Mouse (Mus musculus) hindbrain, postnatal 0 days (tissue): Measurements from ENCODE around the gene Nsg1. TPM values are rescaled to one million over a fixed set of nuclear protein-coding genes. Genes with fewer than 3 reads are reported as not detected.

Experiments used
- ATAC-seq: fragments of 200-750 bp; cut with Nextera tagmentation; 2 replicates; pipeline ENCODE4 v1.8.0; 2017; ENCODE audit warnings: mild to moderate bottlenecking, moderate TSS enrichment, moderate library complexity
- DNase-seq: peaks from one replicate; pipeline ENCODE4 v3.0.0-alpha.2; 2015; ENCODE audit warnings: low spot score
- H3K27ac ChIP-seq: fragments of 300-500 bp; sonication (generic); 2 replicates; pipeline ENCODE4 v1.5.1; 2014; ENCODE audit warnings: mild to moderate bottlenecking
- H3K27me3 ChIP-seq: fragments of 300-500 bp; sonication (generic); 2 replicates; pipeline ENCODE4 v1.6.1; 2014; ENCODE audit warnings: low read length, mixed read lengths; ENCODE audit not compliant: insufficient read depth
- H3K36me3 ChIP-seq: fragments of 300-500 bp; sonication (generic); 2 replicates; pipeline ENCODE4 v1.6.1; 2014; ENCODE audit warnings: low read length, mixed read lengths; ENCODE audit not compliant: insufficient read depth
- H3K4me1 ChIP-seq: fragments of 300-500 bp; sonication (generic); 2 replicates; pipeline ENCODE4 v1.6.1; 2014; ENCODE audit warnings: antibody characterized with exemption, low read length, mixed read lengths; ENCODE audit not compliant: insufficient read depth
- H3K4me2 ChIP-seq: fragments of 300-500 bp; sonication (generic); 2 replicates; pipeline ENCODE4 v1.6.1; 2014; ENCODE audit warnings: low read depth, mild to moderate bottlenecking, low read length, moderate library complexity, mixed read lengths
- H3K4me3 ChIP-seq: fragments of 300-500 bp; sonication (generic); 2 replicates; pipeline ENCODE4 v1.5.1; 2014; ENCODE audit warnings: low read length
- H3K9ac ChIP-seq: fragments of 300-500 bp; sonication (generic); replicated peaks from 2 replicates; pipeline ENCODE4 v1.6.1; 2014; ENCODE audit warnings: mild to moderate bottlenecking, low read length, moderate library complexity, mixed read lengths
- H3K9me3 ChIP-seq: fragments of 300-500 bp; sonication (generic); 2 replicates; pipeline ENCODE4 v1.6.1; 2016; ENCODE audit warnings: low read length, mixed read lengths
- CTCF ChIP-seq: IDR thresholded peaks from 2 replicates; pipeline ENCODE4 v1.5.1; 2016; ENCODE audit warnings: antibody characterized with exemption, control low read depth, low read depth
- WGBS: fragments of 180-500 bp; shearing (Covaris S2); extraction: QIAGEN DNeasy Blood & Tissue Kit; methylation state at CpG from one replicate; pipeline ENCODE4 v1.1.7; 2014; 5-methylcytosine and 5-hydroxymethylcytosine counted together
- polyA plus RNA-seq: library from polyadenylated mRNA; unstranded; fragments of >200 nt; fragmentation: Nextera tagmentation; extraction: Ambion mirVana; gene quantifications from 2 replicates; pipeline ENCODE4 v1.2.1, GENCODE M21; 2015
- total RNA-seq: library from RNA; depleted of rRNA; stranded (reverse); fragments of >200 nt; gene quantifications from 2 replicates; pipeline ENCODE4 v1.2.3, GENCODE M21; 2014; rRNA removed

The Nsg1 gene
- total RNA-seq (1,011 and 1,051 TPM in 2 replicates), polyA plus RNA-seq (1,463 and 1,578 TPM in 2 replicates)

DNA sequence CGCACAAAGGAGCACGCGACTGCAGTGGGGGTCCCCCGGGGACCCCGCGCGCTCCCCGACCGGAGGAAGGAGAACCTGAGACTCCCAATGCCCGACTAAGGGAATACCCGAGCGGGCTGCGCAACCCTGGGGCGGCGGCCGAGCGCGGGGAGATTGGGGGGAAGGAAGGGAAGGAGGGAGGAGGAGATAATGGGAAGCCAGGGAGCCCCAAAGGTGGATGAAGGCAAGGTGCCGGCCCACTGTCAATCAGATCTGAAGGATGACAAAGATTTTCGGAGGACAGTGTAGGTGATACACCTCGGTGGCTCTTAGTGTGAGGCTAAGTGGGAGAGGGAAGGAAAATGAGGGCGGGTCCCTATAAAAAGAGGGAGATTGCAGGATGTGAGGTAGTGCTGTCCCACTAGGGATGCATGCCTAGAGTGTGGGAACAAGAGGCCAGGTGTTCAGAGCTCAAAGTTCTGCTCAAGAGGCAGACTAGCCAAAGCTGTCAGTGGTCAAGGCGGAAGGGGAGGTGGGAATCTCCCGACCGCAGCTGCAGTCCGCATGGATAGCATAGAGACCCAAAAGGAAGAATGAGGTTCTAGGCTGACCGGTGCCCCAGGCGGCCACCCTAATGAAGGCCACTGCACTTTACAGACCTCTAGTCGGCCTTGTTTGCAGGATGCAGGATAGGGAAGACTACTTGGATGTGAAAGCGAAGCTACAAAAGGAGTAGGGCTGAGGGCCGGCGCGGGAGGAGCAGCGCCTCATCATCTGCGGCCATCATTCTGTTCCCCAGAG, at the start of gene Nsg1:
Gene Nsg1, minus strand, starts transcription at position 274 of the 780 bp plus-strand sequence.
- peak; percentile 17; the same call in 1 of the 2 replicates for TF ChIP-seq CTCF
- Histone ChIP-seq H3K9me3 (no peaks in the 10 kb centered on the region), H3K27ac (peak within 1 kb of the TSS; percentile 97), H3K4me3 (peak within 1 kb of the TSS; percentile 75), H3K4me1 (peaks cover 17% of the 10 kb centered on the region), H3K36me3 (peaks cover 17% of the 10 kb centered on the region), H3K9ac (peak within 1 kb of the TSS; percentile 97), H3K27me3 (no peaks in the 10 kb centered on the region), H3K4me2 (peak within 1 kb of the TSS; percentile 85)
- WGBS: 9% methylated on average over 34 of the region's 35 CpGs
- ATAC-seq (peak; percentile 39), DNase-seq (peak; percentile 49)

GRCm38 (mm10) chr5:38208985-38209384, 49.3 kb upstream of the Nsg1 start:
- ATAC-seq: no peak
- no peaks in the 10 kb centered on the region for H3K4me1 ChIP-seq
- H3K36me3 ChIP-seq: peaks cover 41% of the 10 kb centered on the region

GRCm38 (mm10) chr5:38205303-38205726, 45.6 kb upstream of the Nsg1 start:
- WGBS: 80% methylated on average over 7 of the region's 7 CpGs
- Histone ChIP-seq H3K4me1 (no peaks in the 10 kb centered on the region), H3K4me3 (no peak overlapping the region), H3K27me3 (no peaks in the 10 kb centered on the region), H3K27ac (no peak overlapping the region), H3K9me3 (no peaks in the 10 kb centered on the region), H3K4me2 (no peak overlapping the region), H3K36me3 (peaks cover 51% of the 10 kb centered on the region), H3K9ac (no peak overlapping the region)
- no peak for TF ChIP-seq CTCF
- peak; percentile 11 for DNase-seq
- 0 out of 2 replicates have a peak, but pooled peaks have one; percentile 39 for ATAC-seq

More at GRCm38 (mm10) chr5:38208985-38209384, 49.3 kb upstream of the Nsg1 start:
- Histone ChIP-seq H3K27ac (no peak overlapping the region), H3K4me2 (no peak overlapping the region), H3K9me3 (no peaks in the 10 kb centered on the region), H3K27me3 (no peaks in the 10 kb centered on the region), H3K4me3 (no peak overlapping the region), H3K9ac (no peak overlapping the region)
- TF ChIP-seq CTCF: no peak
- WGBS: 80% methylated on average over 8 of the region's 8 CpGs
- no peak for DNase-seq

GRCm38 (mm10) chr5:38199686-38200085, 40.0 kb upstream of the Nsg1 start:
- Histone ChIP-seq H3K27ac (no peak overlapping the region), H3K9me3 (no peaks in the 10 kb centered on the region), H3K27me3 (no peaks in the 10 kb centered on the region), H3K36me3 (peaks cover 38% of the 10 kb centered on the region), H3K4me1 (no peaks in the 10 kb centered on the region), H3K9ac (no peak overlapping the region), H3K4me3 (no peak overlapping the region), H3K4me2 (no peak overlapping the region)
- no peak for DNase-seq
- ATAC-seq: no peak
- WGBS: 92% methylated on average over 2 of the region's 2 CpGs
- no peak for TF ChIP-seq CTCF

GRCm38 (mm10) chr5:38197482-38197823, 37.7 kb upstream of the Nsg1 start:
- H3K9me3 ChIP-seq: no peaks in the 10 kb centered on the region
- H3K9ac ChIP-seq: no peak overlapping the region
- ATAC-seq: peak; percentile 82
- H3K27ac ChIP-seq: no peak overlapping the region
- peaks cover 17% of the 10 kb centered on the region; the same call in 1 of the 2 replicates for H3K36me3 ChIP-seq
- no peak overlapping the region for H3K4me2 ChIP-seq
- no peaks in the 10 kb centered on the region for H3K4me1 ChIP-seq
- 15% methylated on average over 7 of the region's 7 CpGs for WGBS
- peak; percentile 93 for DNase-seq
- no peaks in the 10 kb centered on the region for H3K27me3 ChIP-seq
- H3K4me3 ChIP-seq: no peak overlapping the region
- peak; percentile 97 for TF ChIP-seq CTCF

- Histone ChIP-seq H3K27ac (no peak overlapping the region), H3K9ac (no peak overlapping the region), H3K4me1 (no peaks in the 10 kb centered on the region), H3K9me3 (no peaks in the 10 kb centered on the region), H3K27me3 (no peaks in the 10 kb centered on the region), H3K36me3 (peaks cover 12% of the 10 kb centered on the region; the same call in 1 of the 2 replicates), H3K4me3 (no peak overlapping the region), H3K4me2 (no peak overlapping the region)
- DNase-seq (no peak), ATAC-seq (peak; percentile 36)
- WGBS: 76% methylated on average over 5 of the region's 5 CpGs
- no peak for TF ChIP-seq CTCF
Observed at GRCm38 (mm10) chr5:38196821-38197481, 37.2 kb upstream of the Nsg1 start.

DNA sequence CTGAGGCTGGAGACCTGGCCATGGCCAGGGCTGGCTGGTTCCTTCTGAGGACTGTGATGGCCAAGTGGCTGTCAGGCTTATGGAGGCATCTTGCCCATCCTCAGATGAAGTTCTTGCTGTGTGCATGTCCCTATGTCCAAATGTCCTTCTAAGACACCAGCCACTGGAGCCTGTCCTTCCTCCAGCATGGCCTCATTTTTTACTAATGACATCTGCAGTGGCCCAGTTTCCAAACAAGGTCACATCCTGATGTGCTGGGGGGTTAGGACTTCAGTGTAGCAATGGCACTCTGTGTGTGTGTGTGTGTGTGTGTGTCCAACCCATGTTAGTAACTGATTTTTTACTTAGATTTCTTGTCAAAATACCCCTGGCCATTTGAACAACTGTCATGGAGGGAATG, 36.2 kb upstream of the Nsg1 start:
- no peak for TF ChIP-seq CTCF
- Histone ChIP-seq H3K36me3 (peaks cover 4% of the 10 kb centered on the region; the same call in 1 of the 2 replicates), H3K4me3 (no peak overlapping the region), H3K27ac (no peak overlapping the region), H3K9me3 (no peaks in the 10 kb centered on the region), H3K4me1 (no peaks in the 10 kb centered on the region), H3K4me2 (no peak overlapping the region), H3K27me3 (no peaks in the 10 kb centered on the region), H3K9ac (no peak overlapping the region)
- DNase-seq (no peak), ATAC-seq (no peak)
